Mouse (Mus musculus): ENCODE results near the gene Cklf. TPM values are rescaled to one million over a fixed set of nuclear protein-coding genes. Genes with fewer than 3 reads are reported as not detected.
"Not testable (repeated sequence)": the region's sequence is repeated elsewhere in the genome, so short reads cannot be mapped to it uniquely, and the experiment has no call there.

The Cklf gene
- polyA plus RNA-seq, 1 experiment from 2014 or later, result 35.1 TPM

DNA sequence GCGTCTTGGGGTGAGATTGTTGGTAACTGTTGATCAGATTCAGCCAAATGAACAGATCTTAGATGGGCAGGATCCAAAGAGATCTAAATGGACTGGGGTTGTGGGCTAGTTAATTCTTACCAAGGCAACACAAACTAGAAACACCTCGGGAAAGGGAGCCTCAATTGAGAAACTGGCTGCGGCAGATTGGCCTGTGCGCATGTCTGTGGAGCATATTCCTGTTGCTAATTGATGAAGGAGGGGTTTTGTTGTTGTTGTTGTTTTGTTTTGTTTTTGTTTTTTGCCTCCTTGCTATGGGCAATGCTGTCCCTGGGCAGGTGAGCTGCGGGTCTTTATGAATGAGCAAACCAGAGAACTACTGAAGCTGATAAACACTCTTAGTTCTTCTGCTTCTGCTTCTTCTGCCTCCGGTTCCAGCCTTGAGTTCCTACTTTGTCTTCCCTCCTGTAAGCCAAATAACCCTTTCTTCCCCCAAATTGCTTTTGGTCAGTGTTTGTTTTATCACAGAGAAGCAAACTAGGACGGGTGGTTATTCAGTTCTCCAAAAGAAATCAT lies 1.1 kb upstream of the Cklf start:
- H3K4me2 ChIP-seq (replicated peaks), result no peak overlapping the region
- DNase-seq (ENCODE audit: low spot score) (no peak), ATAC-seq (ENCODE audit: low FRiP score) (no peak)
- H3K36me3 ChIP-seq (replicated peaks; ENCODE audit: control insufficient read depth, insufficient read depth), result peaks cover 12% of the 10 kb centered on the region
- no peak overlapping the region for H3K9ac ChIP-seq
- no peak overlapping the region for H3K4me3 ChIP-seq (replicated peaks; ENCODE audit: low read length)
- 88% methylated on average over 7 of the region's 7 CpGs for WGBS
- no peaks in the 10 kb centered on the region for H3K9me3 ChIP-seq (ENCODE audit: control insufficient read depth, low read length)
- peaks cover 21% of the 10 kb centered on the region for H3K4me1 ChIP-seq (replicated peaks; ENCODE audit: control insufficient read depth, insufficient read depth, low read length)
- H3K27ac ChIP-seq, result no peak overlapping the region
- no peaks in the 10 kb centered on the region for H3K27me3 ChIP-seq (ENCODE audit: control insufficient read depth, insufficient read depth, low read length)

DNA sequence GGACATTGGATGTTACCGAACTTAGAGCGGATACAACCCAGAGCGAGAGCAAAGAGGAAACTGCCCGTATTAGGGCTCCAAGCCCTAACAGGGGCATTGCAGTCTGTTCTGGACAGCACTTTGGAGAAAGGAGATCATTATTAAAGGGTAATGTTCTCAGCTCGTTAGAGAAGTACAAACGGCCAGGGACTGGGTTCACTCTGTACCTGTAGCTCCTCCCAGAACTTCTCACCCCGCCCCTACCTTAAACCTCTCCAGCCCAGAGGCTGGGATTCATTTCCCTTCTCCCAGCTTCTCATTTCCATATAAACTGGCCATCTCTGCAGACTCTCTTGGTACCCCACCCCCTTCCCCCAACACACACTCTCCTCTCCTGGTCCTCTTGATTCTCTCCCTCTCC lies 800 bp downstream of the Cklf start:
- DNase-seq (ENCODE audit: low spot score) (no peak), ATAC-seq (ENCODE audit: low FRiP score) (no peak)
- H3K4me1 ChIP-seq (replicated peaks; ENCODE audit: control insufficient read depth, insufficient read depth, low read length), result peaks cover 21% of the 10 kb centered on the region
- H3K4me2 ChIP-seq (replicated peaks), result peak overlapping the region; percentile 87
- H3K9ac ChIP-seq, result peak overlapping the region; percentile 79
- H3K4me3 ChIP-seq (replicated peaks; ENCODE audit: low read length), result peak overlapping the region; percentile 54
- H3K36me3 ChIP-seq (replicated peaks; ENCODE audit: control insufficient read depth, insufficient read depth), result no peaks in the 10 kb centered on the region
- H3K27me3 ChIP-seq (ENCODE audit: control insufficient read depth, insufficient read depth, low read length), result no peaks in the 10 kb centered on the region
- H3K27ac ChIP-seq, result no peak overlapping the region
- under 1% methylated on average over 7 of the region's 7 CpGs for WGBS
- no peaks in the 10 kb centered on the region for H3K9me3 ChIP-seq (ENCODE audit: control insufficient read depth, low read length)

DNA sequence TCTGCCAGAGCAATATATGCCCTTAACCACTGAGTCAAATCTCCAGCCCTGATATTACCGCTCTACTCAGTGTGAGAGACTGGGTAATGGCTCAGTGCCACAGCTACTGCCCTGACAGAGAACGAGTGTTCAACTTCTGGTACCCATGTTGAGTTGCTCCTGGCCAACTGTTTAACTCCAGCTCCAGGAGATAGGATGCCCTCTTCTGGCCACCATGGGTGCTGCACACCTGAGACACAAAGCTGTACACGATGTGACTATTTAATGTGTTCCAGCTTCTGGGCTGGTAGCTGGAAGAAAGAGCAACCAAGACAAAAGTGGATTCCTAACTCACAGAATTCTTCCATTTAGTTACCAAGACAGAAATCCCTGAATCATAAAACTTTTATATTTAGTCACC lies 2.4 kb downstream of the Cklf start:
- H3K4me2 ChIP-seq (replicated peaks), result no peak overlapping the region
- WGBS, result 90% methylated on average over 3 of the region's 3 CpGs
- no peak for ATAC-seq (ENCODE audit: low FRiP score)
- H3K36me3 ChIP-seq (replicated peaks; ENCODE audit: control insufficient read depth, insufficient read depth), result peaks cover 8% of the 10 kb centered on the region
- no peaks in the 10 kb centered on the region for H3K27me3 ChIP-seq (ENCODE audit: control insufficient read depth, insufficient read depth, low read length)
- H3K27ac ChIP-seq, result no peak overlapping the region
- no peak for DNase-seq (ENCODE audit: low spot score)
- no peak overlapping the region for H3K9ac ChIP-seq
- 0 out of 2 replicates have a peak, but pooled peaks cover 8% of the 10 kb centered on the region for H3K4me1 ChIP-seq (replicated peaks; ENCODE audit: control insufficient read depth, insufficient read depth, low read length)
- no peak overlapping the region for H3K4me3 ChIP-seq (replicated peaks; ENCODE audit: low read length)
- H3K9me3 ChIP-seq (ENCODE audit: control insufficient read depth, low read length), result peaks cover 2% of the 10 kb centered on the region

DNA sequence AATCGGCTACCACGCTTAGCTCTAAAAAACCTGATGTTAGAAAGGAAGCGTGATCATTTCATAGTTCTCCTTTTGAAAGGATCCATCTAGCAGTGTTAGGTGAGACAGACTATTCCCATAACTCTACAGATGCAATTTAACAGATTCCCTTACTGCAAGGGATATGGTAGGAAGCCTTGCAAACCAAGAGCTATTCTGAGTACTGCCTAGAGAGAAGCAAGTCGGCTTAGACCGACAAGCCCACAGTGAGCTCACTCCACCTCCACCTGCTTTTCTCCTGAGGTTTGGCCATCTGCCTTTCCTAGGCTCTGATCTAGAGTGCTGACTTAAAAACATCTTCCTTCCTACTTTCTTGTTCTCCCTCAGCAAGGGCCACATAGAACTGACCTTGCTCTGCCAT lies 11.1 kb downstream of the Cklf start:
- H3K4me2 ChIP-seq (replicated peaks); H3K4me3 ChIP-seq (replicated peaks; ENCODE audit: low read length); H3K9me3 ChIP-seq (ENCODE audit: control insufficient read depth, low read length); DNase-seq (ENCODE audit: low spot score); H3K27ac ChIP-seq; H3K4me1 ChIP-seq (replicated peaks; ENCODE audit: control insufficient read depth, insufficient read depth, low read length); H3K9ac ChIP-seq; ATAC-seq (ENCODE audit: low FRiP score); H3K27me3 ChIP-seq (ENCODE audit: control insufficient read depth, insufficient read depth, low read length): not testable (repeated sequence)
- peaks cover 32% of the 10 kb centered on the region for H3K36me3 ChIP-seq (replicated peaks; ENCODE audit: control insufficient read depth, insufficient read depth)
- WGBS, result 91% methylated on average over 5 of the region's 5 CpGs

DNA sequence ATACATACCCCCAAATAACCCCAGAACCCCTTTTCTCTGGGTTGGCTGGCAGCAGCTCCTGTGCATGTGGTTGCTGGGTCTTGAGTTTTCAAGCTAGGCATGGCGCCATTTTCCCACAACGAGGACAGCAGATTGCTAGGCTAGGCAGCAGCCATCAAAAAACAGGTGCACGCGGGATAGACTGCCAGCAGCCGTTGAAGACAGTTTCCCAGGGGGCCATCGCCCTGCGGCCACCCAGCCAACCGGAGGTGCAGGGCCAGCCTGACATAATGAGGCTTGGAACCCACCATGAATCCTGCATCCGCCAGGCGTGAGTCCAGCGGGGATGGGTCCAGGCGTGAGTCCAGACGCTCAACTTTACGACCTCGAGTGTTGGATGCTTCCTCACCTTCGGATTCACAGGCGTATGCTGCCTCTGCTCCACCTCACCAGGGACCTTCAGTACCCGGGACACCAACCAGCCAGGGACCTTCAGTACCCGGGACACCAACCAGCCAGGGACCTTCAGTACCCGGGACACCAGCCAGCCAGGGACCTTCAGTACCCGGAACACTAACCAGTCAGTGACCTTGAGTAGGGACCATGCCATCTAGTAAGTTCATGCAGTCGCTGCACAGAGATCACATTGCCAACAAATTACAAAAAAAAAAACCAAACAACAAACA lies 13.7 kb downstream of the Cklf start:
- not testable (repeated sequence) for H3K4me1 ChIP-seq (replicated peaks; ENCODE audit: control insufficient read depth, insufficient read depth, low read length); H3K9me3 ChIP-seq (ENCODE audit: control insufficient read depth, low read length); H3K27me3 ChIP-seq (ENCODE audit: control insufficient read depth, insufficient read depth, low read length); H3K4me2 ChIP-seq (replicated peaks); DNase-seq (ENCODE audit: low spot score); H3K27ac ChIP-seq; H3K4me3 ChIP-seq (replicated peaks; ENCODE audit: low read length); ATAC-seq (ENCODE audit: low FRiP score); H3K9ac ChIP-seq
- H3K36me3 ChIP-seq (replicated peaks; ENCODE audit: control insufficient read depth, insufficient read depth), result peaks cover 12% of the 10 kb centered on the region
- WGBS, result 97% methylated on average over 22 of the region's 22 CpGs

DNA sequence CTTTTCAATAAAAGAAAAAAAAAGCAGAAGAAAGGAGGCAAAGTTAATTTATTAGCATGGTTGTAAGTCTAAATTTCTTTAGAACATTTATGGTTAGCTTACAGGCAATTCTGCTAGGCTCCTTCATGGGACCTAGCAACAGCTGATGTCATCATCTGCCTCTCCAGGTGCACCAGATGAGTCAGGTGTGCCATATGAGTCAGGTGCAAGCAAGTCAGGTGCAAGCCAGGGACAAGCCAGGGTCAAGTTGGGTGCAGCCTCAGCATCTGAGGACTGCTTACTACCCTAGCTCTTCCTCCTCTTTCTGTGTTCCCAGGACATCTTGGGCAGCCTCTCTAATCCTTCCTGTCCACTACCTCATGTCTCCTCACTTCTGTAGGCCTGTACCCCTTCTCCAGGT lies 17.7 kb downstream of the Cklf start:
- no peak for DNase-seq (ENCODE audit: low spot score)
- Histone ChIP-seq H3K27me3 (ENCODE audit: control insufficient read depth, insufficient read depth, low read length) (no peaks in the 10 kb centered on the region), H3K36me3 (replicated peaks; ENCODE audit: control insufficient read depth, insufficient read depth) (peaks cover 7% of the 10 kb centered on the region), H3K4me1 (replicated peaks; ENCODE audit: control insufficient read depth, insufficient read depth, low read length) (no peaks in the 10 kb centered on the region), H3K27ac (no peak overlapping the region), H3K9me3 (ENCODE audit: control insufficient read depth, low read length) (no peaks in the 10 kb centered on the region), H3K4me3 (replicated peaks; ENCODE audit: low read length) (no peak overlapping the region), H3K9ac (no peak overlapping the region), H3K4me2 (replicated peaks) (no peak overlapping the region)
- ATAC-seq (ENCODE audit: low FRiP score), result no peak

DNA sequence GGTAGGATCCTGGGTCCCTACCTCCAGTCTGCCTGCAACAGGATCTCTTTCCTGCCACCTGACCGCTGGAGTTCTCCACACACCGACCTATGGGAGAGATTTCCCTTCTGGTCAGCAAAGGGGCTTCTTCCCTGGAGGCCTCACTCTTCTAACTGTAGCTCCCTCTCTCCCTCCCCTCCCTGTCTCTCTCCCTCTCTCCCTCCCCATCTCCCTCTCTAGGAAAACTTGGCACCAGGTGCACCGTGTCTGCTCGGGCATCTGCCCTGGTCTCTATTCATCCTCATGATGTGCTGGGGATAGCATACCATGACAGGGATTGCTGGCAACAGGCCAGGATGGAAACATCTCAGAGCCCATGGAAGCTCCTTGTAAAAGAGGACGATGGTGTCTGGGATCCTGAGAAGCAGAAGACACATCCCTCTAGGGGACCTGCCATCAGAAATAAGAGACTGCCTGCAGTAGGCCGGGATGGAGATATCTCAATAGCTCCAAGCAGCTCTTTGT lies 18.3 kb downstream of the Cklf start:
- no peak overlapping the region for H3K4me3 ChIP-seq (replicated peaks; ENCODE audit: low read length)
- 84% methylated on average over 6 of the region's 6 CpGs for WGBS
- DNase-seq (ENCODE audit: low spot score) (no peak), ATAC-seq (ENCODE audit: low FRiP score) (no peak)
- no peaks in the 10 kb centered on the region for H3K4me1 ChIP-seq (replicated peaks; ENCODE audit: control insufficient read depth, insufficient read depth, low read length)
- H3K4me2 ChIP-seq (replicated peaks), result no peak overlapping the region
- no peaks in the 10 kb centered on the region for H3K27me3 ChIP-seq (ENCODE audit: control insufficient read depth, insufficient read depth, low read length)
- H3K9ac ChIP-seq, result no peak overlapping the region
- no peak overlapping the region for H3K27ac ChIP-seq
- H3K9me3 ChIP-seq (ENCODE audit: control insufficient read depth, low read length), result no peaks in the 10 kb centered on the region
- 0 out of 2 replicates have a peak, but pooled peaks cover under 1% of the 10 kb centered on the region for H3K36me3 ChIP-seq (replicated peaks; ENCODE audit: control insufficient read depth, insufficient read depth)

DNA sequence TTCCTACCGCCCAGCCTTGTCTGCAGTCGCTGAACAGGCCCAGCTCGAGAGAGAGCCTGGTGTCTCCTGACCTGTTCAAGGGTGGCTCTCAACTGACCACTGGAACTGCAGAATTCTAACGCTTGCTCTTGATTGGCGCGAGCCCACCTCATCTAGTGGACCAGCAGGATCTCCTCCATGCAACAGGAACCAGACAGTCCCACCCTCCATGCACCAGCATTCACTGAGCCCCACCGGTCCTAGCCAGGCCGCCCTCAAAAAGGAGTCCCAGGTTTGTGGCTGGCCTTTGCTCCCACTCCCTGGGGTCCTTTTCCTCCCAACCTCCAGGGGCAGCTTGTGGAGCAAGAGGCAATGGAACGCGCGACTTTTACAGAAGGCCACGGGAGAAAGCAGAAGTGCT lies 42.4 kb downstream of the Cklf start, which contains the start of gene Cmtm2a:
Gene Cmtm2a (minus strand): TSS at position 101 of the 400 bp plus-strand sequence.
- WGBS, result 92% methylated on average over 12 of the region's 12 CpGs
- H3K27me3 ChIP-seq (ENCODE audit: control insufficient read depth, insufficient read depth, low read length), result not testable (repeated sequence)

DNA sequence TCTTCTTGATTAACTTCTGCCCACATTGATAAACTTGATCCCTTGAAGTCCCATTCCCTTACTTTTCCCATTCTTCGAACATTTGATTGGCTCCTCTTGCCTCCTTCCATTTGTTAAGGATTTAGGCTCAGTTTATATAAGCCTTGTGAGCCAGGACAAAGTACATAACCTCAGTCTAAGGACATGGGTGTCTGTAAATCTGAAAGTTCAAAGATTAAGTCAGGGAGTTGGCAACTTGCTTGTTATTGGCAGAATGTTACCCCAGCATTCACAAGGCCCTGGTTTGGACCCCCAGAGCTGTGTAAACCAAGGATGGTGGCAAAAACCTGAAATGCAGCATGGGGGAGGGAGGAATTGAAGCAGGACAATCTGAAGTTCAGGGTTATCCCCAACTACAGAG lies 43.7 kb downstream of the Cklf start:
- H3K27ac ChIP-seq, result no peak overlapping the region
- no peaks in the 10 kb centered on the region for H3K36me3 ChIP-seq (replicated peaks; ENCODE audit: control insufficient read depth, insufficient read depth)
- ATAC-seq (ENCODE audit: low FRiP score) (no peak), DNase-seq (ENCODE audit: low spot score) (no peak)
- no peak overlapping the region for H3K9ac ChIP-seq
- H3K27me3 ChIP-seq (ENCODE audit: control insufficient read depth, insufficient read depth, low read length), result no peaks in the 10 kb centered on the region
- WGBS, result 91% methylated on average over 1 of the region's 1 CpGs
- no peaks in the 10 kb centered on the region for H3K9me3 ChIP-seq (ENCODE audit: control insufficient read depth, low read length)
- no peak overlapping the region for H3K4me2 ChIP-seq (replicated peaks)
- H3K4me3 ChIP-seq (replicated peaks; ENCODE audit: low read length), result no peak overlapping the region
- no peaks in the 10 kb centered on the region for H3K4me1 ChIP-seq (replicated peaks; ENCODE audit: control insufficient read depth, insufficient read depth, low read length)

More for the DNA sequence above, 42.4 kb downstream of the Cklf start, which contains the start of gene Cmtm2a:
- not testable (repeated sequence) for DNase-seq (ENCODE audit: low spot score); H3K4me3 ChIP-seq (replicated peaks; ENCODE audit: low read length); H3K4me1 ChIP-seq (replicated peaks; ENCODE audit: control insufficient read depth, insufficient read depth, low read length); H3K4me2 ChIP-seq (replicated peaks); H3K9me3 ChIP-seq (ENCODE audit: control insufficient read depth, low read length); H3K36me3 ChIP-seq (replicated peaks; ENCODE audit: control insufficient read depth, insufficient read depth); ATAC-seq (ENCODE audit: low FRiP score); H3K9ac ChIP-seq; H3K27ac ChIP-seq
